Comparison of ENCODE assay signal across 25 mouse cellular contexts in the genomic region with DNA sequence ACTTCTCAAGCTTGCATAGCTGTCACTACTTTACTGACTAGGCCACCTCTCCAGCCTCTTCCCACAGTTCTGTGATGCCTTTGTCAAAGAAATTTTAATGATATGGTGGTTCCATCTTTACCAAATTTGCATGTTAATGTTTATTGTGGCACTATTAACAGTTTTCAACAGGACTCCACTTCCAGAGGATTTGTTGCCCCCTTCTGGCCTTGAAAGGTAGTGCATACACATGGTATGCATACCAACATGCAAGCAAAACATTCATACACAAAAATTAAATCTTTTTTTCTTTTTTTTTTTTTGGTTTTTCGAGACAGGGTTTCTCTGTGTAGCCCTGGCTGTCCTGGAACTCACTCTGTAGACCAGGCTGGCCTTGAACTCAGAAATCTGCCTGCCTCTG. TPM values are rescaled to one million over a fixed set of nuclear protein-coding genes. Genes with fewer than 3 reads are reported as not detected.
DNase-seq lines count a peak whose midpoint lies in the region; ATAC-seq and TF ChIP-seq lines count a peak whose summit lies in the region.
"Had no signal": no experiment of that assay in that cellular context is flagged by ENCODE, and none has a peak within 500 bp of the region (broad histone marks: within the 10 kb centered on the region; RNA-seq: fewer than 3 reads in every experiment).

No protein-coding gene starts in this region.

- H3K36me3 ChIP-seq in forebrain, postnatal 0 days (ENCODE audit: insufficient read depth), result no peaks in the 10 kb centered on the region
- no peaks in the 10 kb centered on the region for H3K36me3 ChIP-seq in forebrain, embryonic 13.5 days (ENCODE audit: poor library complexity, severe bottlenecking)
- H3K36me3 ChIP-seq: embryonic facial prominence, embryonic 15.5 days; limb, embryonic 12.5 days; liver, embryonic 15.5 days had no signal

- no peak overlapping the region for H3K4me3 ChIP-seq in forebrain, postnatal 0 days (ENCODE audit: low read depth, low read length)
- H3K4me3 ChIP-seq in forebrain, embryonic 13.5 days, result no peak overlapping the region
- H3K4me3 ChIP-seq in left cerebral cortex, adult 2 months, result no peak overlapping the region
- H3K4me3 ChIP-seq: embryonic facial prominence, embryonic 15.5 days; limb, embryonic 12.5 days; liver, embryonic 15.5 days had no signal

- H3K4me2 ChIP-seq in forebrain, postnatal 0 days (ENCODE audit: low read depth), result no peak overlapping the region
- H3K4me2 ChIP-seq in forebrain, embryonic 13.5 days, result no peak overlapping the region
- H3K4me2 ChIP-seq: embryonic facial prominence, embryonic 15.5 days; limb, embryonic 12.5 days; liver, embryonic 15.5 days had no signal

- peak; percentile 30; the same call in 1 of the 2 replicates for TF ChIP-seq CTCF in forebrain, postnatal 0 days (IDR thresholded peaks at IDR 0.05; ENCODE audit: low read depth)
- TF ChIP-seq CTCF in left cerebral cortex, adult 2 months (IDR thresholded peaks at IDR 0.05), result peak; percentile 4

- no peaks in the 10 kb centered on the region for H3K27me3 ChIP-seq in forebrain, postnatal 0 days (ENCODE audit: insufficient read depth, low read length)
- H3K27me3 ChIP-seq in forebrain, embryonic 13.5 days, result no peaks in the 10 kb centered on the region
- H3K27me3 ChIP-seq: CH12.LX; embryonic facial prominence, embryonic 15.5 days had no signal

- WGBS in forebrain, postnatal 0 days, result 44% methylated on average over 1 of the region's 1 CpGs
- WGBS in forebrain, embryonic 13.5 days, result 42% methylated on average over 1 of the region's 1 CpGs

- no peak overlapping the region for H3K27ac ChIP-seq in forebrain, postnatal 0 days (ENCODE audit: low read depth, low read length)
- H3K27ac ChIP-seq in forebrain, embryonic 13.5 days, result no peak overlapping the region
- no peak overlapping the region for H3K27ac ChIP-seq in left cerebral cortex, adult 2 months
- H3K27ac ChIP-seq: embryonic facial prominence, embryonic 15.5 days; limb, embryonic 12.5 days; liver, embryonic 15.5 days had no signal

- no peaks in the 10 kb centered on the region for H3K4me1 ChIP-seq in forebrain, postnatal 0 days (ENCODE audit: insufficient read depth)
- no peaks in the 10 kb centered on the region for H3K4me1 ChIP-seq in forebrain, embryonic 13.5 days
- H3K4me1 ChIP-seq: embryonic facial prominence, embryonic 15.5 days; limb, embryonic 12.5 days; liver, embryonic 15.5 days had no signal

- intact Hi-C loops in left cerebral cortex, adult 2 months (cut with DNase I), result no loop called here

- no peak overlapping the region for H3K9ac ChIP-seq in forebrain, postnatal 0 days
- H3K9ac ChIP-seq in forebrain, embryonic 13.5 days, result no peak overlapping the region
- H3K9ac ChIP-seq: embryonic facial prominence, embryonic 15.5 days; limb, embryonic 12.5 days; liver, embryonic 15.5 days had no signal

- peaks cover 10% of the 10 kb centered on the region; the same call in 1 of the 2 replicates for H3K9me3 ChIP-seq in forebrain, postnatal 0 days (ENCODE audit: low read length)
- peaks cover 24% of the 10 kb centered on the region for H3K9me3 ChIP-seq in forebrain, embryonic 13.5 days (replicated peaks)
- H3K9me3 ChIP-seq: liver, embryonic 15.5 days had no signal

- DNase-seq in forebrain, postnatal 0 days, result no peak
- DNase-seq in left cerebral cortex, adult 2 months (ENCODE audit: extremely low spot score in 1 of 2, low spot score in 2 of 2), result no peak
- DNase-seq in left cerebral cortex, adult 18-20 months (ENCODE audit: low spot score in 2 of 2), result no peak
- peak; percentile 21 for DNase-seq in thymus, postnatal 4 days
- no peak for DNase-seq in thymus, postnatal 0 days (ENCODE audit: low spot score)
- DNase-seq in ovary, adult 18-20 months (ENCODE audit: low spot score), result no peak
- no peak for DNase-seq in urinary bladder, adult 18-20 months (ENCODE audit: low spot score in 2 of 2)
- DNase-seq: adrenal gland, postnatal 14 days; cerebellum, adult 11 months; cerebellum, postnatal 25 days; heart, adult 18-20 months; heart, postnatal 4 days; kidney, adult 2 months; kidney, postnatal 25 days; layer of hippocampus, adult 9-11 months; right cerebral cortex, postnatal 4 days; thymus, postnatal 14 days had no signal

- ATAC-seq in forebrain, postnatal 0 days, result no peak
- ATAC-seq in forebrain, embryonic 13.5 days, result no peak
- ATAC-seq: activated CD4-positive, CD25-positive, alpha-beta regulatory T cell, adult 4 months; hindbrain, embryonic 16.5 days had no signal

RNA-seq across cellular contexts. Expression of a gene that starts 6.3 kb away (rescaled TPM):
- total RNA-seq in forebrain, postnatal 0 days (2014; rRNA removed), result 14.6 and 15.1 TPM in 2 replicates
- polyA plus RNA-seq in forebrain, postnatal 0 days (2015; fragmentation: Nextera tagmentation; extraction: Ambion mirVana), result 4.3 and 6.1 TPM in 2 replicates
- polyA plus RNA-seq in forebrain, embryonic 13.5 days (2015; fragmentation: Nextera tagmentation; extraction: Ambion mirVana), result 0.77 and 0.87 TPM in 2 replicates
- 10 to 100 TPM; 47.0 to 51.3 TPM for total RNA-seq in left cerebral cortex, adult 2 months (2021)
- 10 to 100 TPM; 45.5 to 51.1 TPM for total RNA-seq in left cerebral cortex, adult 18-20 months (2021)
- polyA plus RNA-seq in thymus, postnatal 0 days (2015; fragmentation: Nextera tagmentation; extraction: Ambion mirVana), result 2.4 TPM in 2 replicates
- total RNA-seq: CH12.LX; megakaryocyte-erythroid progenitor cell, adult 5-6 weeks had no signal
- polyA plus RNA-seq: activated CD4-positive, CD25-positive, alpha-beta regulatory T cell, adult 4 months had no signal
